Mouse (Mus musculus) MEL (cell line): Measurements from ENCODE around the gene Pfkm. TPM values are rescaled to one million over a fixed set of nuclear protein-coding genes. Genes with fewer than 3 reads are reported as not detected.
A peak's percentile ranks its signal among the peaks of the same experiment; 100 is the strongest.

Experiments used
- DNase-seq: peaks from one replicate; pipeline ENCODE4 v3.0.0; 2011; ENCODE audit warnings: low read depth, low spot score
- H3K27ac ChIP-seq: 2 replicates; pipeline ENCODE4 v1.5.1; 2012; ENCODE audit warnings: low read depth, mild to moderate bottlenecking, control low read depth, low read length, moderate library complexity; ENCODE audit not compliant: control insufficient read depth
- H3K27me3 ChIP-seq, 2 experiments: fragments of 150-350 bp in 1 of 2; sonication (generic) in 1 of 2; 2 replicates each; pipeline ENCODE4 v1.6.1; 2012; ENCODE audit warnings: low read length in 2 of 2, mild to moderate bottlenecking in 2 of 2, improper control_type of control experiment in 1 of 2, moderate library complexity in 1 of 2; ENCODE audit not compliant: insufficient read depth in 2 of 2, control insufficient read depth in 1 of 2
- H3K36me3 ChIP-seq, 2 experiments: 2 replicates each; pipeline ENCODE4 v1.6.1; 2012 to 2014; ENCODE audit warnings: low read length in 2 of 2, improper control_type of control experiment in 1 of 2, inconsistent platforms in 1 of 2, mild to moderate bottlenecking in 1 of 2; ENCODE audit not compliant: insufficient read depth in 2 of 2, control insufficient read depth in 1 of 2
- H3K4me1 ChIP-seq, 2 experiments: fragments of 150-350 bp in 1 of 2; sonication (generic) in 1 of 2; 2 replicates each; pipeline ENCODE4 v1.6.1; 2012; ENCODE audit warnings: low read length in 2 of 2, improper control_type of control experiment in 1 of 2, mild to moderate bottlenecking in 1 of 2; ENCODE audit not compliant: insufficient read depth in 2 of 2, control insufficient read depth in 1 of 2
- H3K4me3 ChIP-seq, 2 experiments: fragments of 150-350 bp in 1 of 2; sonication (generic) in 1 of 2; 2 replicates each; pipeline ENCODE4 v1.5.1; 2012; ENCODE audit warnings: low read depth in 2 of 2, low read length in 2 of 2, mild to moderate bottlenecking in 2 of 2, moderate library complexity in 2 of 2, control low read depth in 1 of 2, improper control_type of control experiment in 1 of 2; ENCODE audit not compliant: control insufficient read depth in 1 of 2, insufficient read depth in 1 of 2
- H3K79me2 ChIP-seq: 2 replicates; pipeline ENCODE4 v1.6.1; 2012; ENCODE audit warnings: mild to moderate bottlenecking, low read length, moderate library complexity; ENCODE audit not compliant: control insufficient read depth, poor library complexity, insufficient read depth
- H3K9ac ChIP-seq: 2 replicates; pipeline ENCODE4 v1.6.1; 2012; ENCODE audit warnings: low read depth, mild to moderate bottlenecking, control low read depth, low read length, moderate library complexity; ENCODE audit not compliant: control insufficient read depth, poor library complexity, severe bottlenecking
- H3K9me3 ChIP-seq: fragments of 150-350 bp; sonication (generic); replicated peaks from 2 replicates; pipeline ENCODE4 v1.6.1; 2012; ENCODE audit warnings: mild to moderate bottlenecking, low read length, improper control_type of control experiment, moderate library complexity; ENCODE audit not compliant: insufficient read depth
- BHLHE40 ChIP-seq: IDR thresholded peaks from 2 replicates; pipeline ENCODE4 v1.6.1; 2012; ENCODE audit warnings: low read depth, mild to moderate bottlenecking, inconsistent platforms, low read length, improper control_type of control experiment, borderline replicate concordance
- CTCF ChIP-seq, 3 experiments: IDR thresholded peaks in 2 of 3; conservative IDR thresholded peaks in 1 of 3; 2 replicates each; pipeline ENCODE4 v1.5.1; 2011 to 2012; ENCODE audit warnings: low read length in 3 of 3, low read depth in 2 of 3, mild to moderate bottlenecking in 2 of 3, improper control_type of control experiment in 1 of 3, inconsistent platforms in 1 of 3, mixed read lengths in 1 of 3, moderate library complexity in 1 of 3; ENCODE audit not compliant: control insufficient read depth in 1 of 3, insufficient read depth in 1 of 3, poor library complexity in 1 of 3, severe bottlenecking in 1 of 3
- JUND ChIP-seq: IDR thresholded peaks from 2 replicates; pipeline ENCODE4 v1.6.1; 2011; ENCODE audit warnings: low read depth, mild to moderate bottlenecking, improper control_type of control experiment, low read length
- KAT2A ChIP-seq: conservative IDR thresholded peaks from 2 replicates; pipeline ENCODE4 v1.6.1; 2012; ENCODE audit warnings: low read depth, low read length, improper control_type of control experiment, inconsistent platforms
- MAFK ChIP-seq: IDR thresholded peaks from 2 replicates; pipeline ENCODE4 v1.6.1; 2011; ENCODE audit warnings: low read depth, mild to moderate bottlenecking, low read length, improper control_type of control experiment, borderline replicate concordance
- MAX ChIP-seq: IDR thresholded peaks from 2 replicates; pipeline ENCODE4 v1.6.1; 2011; ENCODE audit warnings: low read length, improper control_type of control experiment
- MAZ ChIP-seq: IDR thresholded peaks from 2 replicates; pipeline ENCODE4 v1.6.1; 2012; ENCODE audit warnings: low read depth, mild to moderate bottlenecking, inconsistent platforms, low read length, improper control_type of control experiment
- MEF2A ChIP-seq: IDR thresholded peaks from 2 replicates; pipeline ENCODE4 v1.6.1; 2014; ENCODE audit warnings: low read depth, mild to moderate bottlenecking, inconsistent platforms, low read length, improper control_type of control experiment; ENCODE audit not compliant: poor library complexity, insufficient replicate concordance, severe bottlenecking; ENCODE audit errors: extremely low read depth
- MXI1 ChIP-seq: IDR thresholded peaks from 2 replicates; pipeline ENCODE4 v1.6.1; 2011; ENCODE audit warnings: mild to moderate bottlenecking, low read depth, low read length, improper control_type of control experiment
- MYC ChIP-seq: IDR thresholded peaks from 2 replicates; pipeline ENCODE4 v1.6.1; 2011; ENCODE audit warnings: low read depth, mild to moderate bottlenecking, low read length, improper control_type of control experiment, moderate library complexity
- NELFE ChIP-seq: IDR thresholded peaks from 2 replicates; pipeline ENCODE4 v1.6.1; 2011; ENCODE audit warnings: low read depth, low read length, improper control_type of control experiment
- POLR2A ChIP-seq, 2 experiments: IDR thresholded peaks; 2 replicates each; pipeline ENCODE4 v1.6.1; 2011 to 2012; ENCODE audit warnings: low read length in 2 of 2, mild to moderate bottlenecking in 2 of 2, control low read depth in 1 of 2, improper control_type of control experiment in 1 of 2, low read depth in 1 of 2, moderate library complexity in 1 of 2; ENCODE audit not compliant: control insufficient read depth in 1 of 2, insufficient read depth in 1 of 2, poor library complexity in 1 of 2
- POLR2AphosphoS5 ChIP-seq: IDR thresholded peaks from 2 replicates; pipeline ENCODE4 v1.6.1; 2012; ENCODE audit warnings: low read depth, borderline replicate concordance, mild to moderate bottlenecking, inconsistent platforms, low read length, moderate library complexity, mixed read lengths
- RAD21 ChIP-seq: IDR thresholded peaks from 2 replicates; pipeline ENCODE4 v1.6.1; 2011; ENCODE audit warnings: mild to moderate bottlenecking, low read depth, low read length, improper control_type of control experiment
- RCOR1 ChIP-seq: IDR thresholded peaks from 2 replicates; pipeline ENCODE4 v1.6.1; 2012; ENCODE audit warnings: low read depth, mild to moderate bottlenecking, inconsistent platforms, low read length, improper control_type of control experiment
- SIN3A ChIP-seq: IDR thresholded peaks from 2 replicates; pipeline ENCODE4 v1.6.1; 2012; ENCODE audit warnings: low read length, improper control_type of control experiment, inconsistent platforms
- SMC3 ChIP-seq: IDR thresholded peaks from 2 replicates; pipeline ENCODE4 v1.6.1; 2011; ENCODE audit warnings: low read depth, low read length, improper control_type of control experiment
- TAL1 ChIP-seq: IDR thresholded peaks from 2 replicates; pipeline ENCODE4 v1.6.1; 2012; ENCODE audit warnings: mild to moderate bottlenecking, inconsistent platforms, low read length, moderate library complexity, mixed read lengths
- TBP ChIP-seq: IDR thresholded peaks from 2 replicates; pipeline ENCODE4 v1.8.0; 2011; ENCODE audit warnings: low read depth, low read length, improper control_type of control experiment
- UBTF ChIP-seq: IDR thresholded peaks from 2 replicates; pipeline ENCODE4 v1.6.1; 2012; ENCODE audit warnings: low read depth, mild to moderate bottlenecking, inconsistent platforms, low read length, improper control_type of control experiment, moderate library complexity, borderline replicate concordance; ENCODE audit not compliant: insufficient read depth
- USF2 ChIP-seq, 2 experiments: IDR thresholded peaks; 2 replicates each; pipeline ENCODE4 v1.6.1; 2011 to 2012; ENCODE audit warnings: improper control_type of control experiment in 2 of 2, low read length in 2 of 2, borderline replicate concordance in 1 of 2, inconsistent platforms in 1 of 2, low read depth in 1 of 2, mild to moderate bottlenecking in 1 of 2; ENCODE audit not compliant: insufficient read depth in 1 of 2
- ZC3H11A ChIP-seq: IDR thresholded peaks from 2 replicates; pipeline ENCODE4 v1.6.1; 2012; ENCODE audit warnings: low read depth, mild to moderate bottlenecking, inconsistent platforms, low read length, improper control_type of control experiment
- ZMIZ1 ChIP-seq: IDR thresholded peaks from 2 replicates; pipeline ENCODE4 v1.6.1; 2012; ENCODE audit warnings: low read depth, mild to moderate bottlenecking, inconsistent platforms, low read length, improper control_type of control experiment, moderate library complexity
- ZNF384 ChIP-seq: IDR thresholded peaks from 2 replicates; pipeline ENCODE4 v1.6.1; 2012; ENCODE audit warnings: low read depth, mild to moderate bottlenecking, inconsistent platforms, low read length, improper control_type of control experiment
- polyA plus RNA-seq, 2 experiments: library from polyadenylated mRNA; stranded (reverse) in 1 of 2; unstranded in 1 of 2; fragments of >175 nt in 1 of 2; fragments of >200 nt in 1 of 2; gene quantifications; 2 replicates each; pipeline versions ENCODE4 v1.2.1 to v1.2.4; 2012; ENCODE audit warnings: low replicate concordance in 2 of 2, low read depth in 1 of 2; ENCODE audit not compliant: insufficient read length in 2 of 2, insufficient read depth in 1 of 2, missing spikeins in 1 of 2
- total RNA-seq: library from RNA; depleted of rRNA; stranded (reverse); fragments of 300-350 nt; gene quantifications from 2 replicates; pipeline ENCODE4 v1.2.3, GENCODE M21; 2012

The Pfkm gene
- total and polyA plus RNA-seq, 3 experiments = 125 to 150 TPM; not detected in 1

- Histone ChIP-seq H3K9ac (no peak overlapping the region), H3K27me3 (no peaks in the 10 kb centered on the region), H3K4me1 (peaks cover 6 to 13% of the 10 kb centered on the region in 2 experiments; a peak in 3 of 4 replicates), H3K36me3 (peaks cover 6 to 15% of the 10 kb centered on the region in 2 experiments), H3K9me3 (no peaks in the 10 kb centered on the region), H3K27ac (no peak overlapping the region), H3K79me2 (peaks cover 9% of the 10 kb centered on the region), H3K4me3 (no peak overlapping the region)
- TF ChIP-seq RAD21 = no peak
- no peak for TF ChIP-seq MEF2A
- TF ChIP-seq ZC3H11A = no peak
- no peak for TF ChIP-seq JUND
- TF ChIP-seq RCOR1 = no peak
- TF ChIP-seq TBP = no peak
- TF ChIP-seq MYC = no peak
- no peak for TF ChIP-seq SIN3A
- no peak for TF ChIP-seq POLR2AphosphoS5
- TF ChIP-seq CTCF (IDR thresholded peaks at IDR 0.05 in 2 of 3, conservative IDR thresholded peaks at IDR 0.05 in 1 of 3; ENCODE audit: control insufficient read depth in 1 of 3, insufficient read depth in 1 of 3, low read depth in 2 of 3, low read length in 3 of 3, poor library complexity in 1 of 3, severe bottlenecking in 1 of 3) = no peak
- no peak for TF ChIP-seq POLR2A (IDR thresholded peaks at IDR 0.05; ENCODE audit: control insufficient read depth in 1 of 2, insufficient read depth in 1 of 2, low read depth in 1 of 2, low read length in 2 of 2, poor library complexity in 1 of 2)
- no peak for TF ChIP-seq BHLHE40
- TF ChIP-seq MAX = no peak
- TF ChIP-seq MAFK = no peak
- no peak for TF ChIP-seq ZMIZ1
- no peak for TF ChIP-seq MXI1
- no peak for TF ChIP-seq KAT2A
- TF ChIP-seq USF2 (IDR thresholded peaks at IDR 0.05; ENCODE audit: borderline replicate concordance in 1 of 2, insufficient read depth in 1 of 2, low read depth in 1 of 2, low read length in 2 of 2) = no peak
- TF ChIP-seq TAL1 = no peak
- DNase-seq = no peak
Observed at GRCm38 (mm10) chr15:98142515-98142914, 50.1 kb downstream of the Pfkm start.

GRCm38 (mm10) chr15:98144861-98145507, 52.6 kb downstream of the Pfkm start:
- TF ChIP-seq MAZ (0 out of 2 replicates have a peak, but pooled peaks have one; percentile 34), POLR2A (IDR thresholded peaks at IDR 0.05; ENCODE audit: control insufficient read depth in 1 of 2, insufficient read depth in 1 of 2, low read depth in 1 of 2, low read length in 2 of 2, poor library complexity in 1 of 2) (no peak), UBTF (0 out of 2 replicates have a peak, but pooled peaks have one; percentile 39), ZNF384 (peak; percentile 59), SMC3 (no peak), POLR2AphosphoS5 (no peak), NELFE (no peak)
- Histone ChIP-seq H3K9me3 (no peaks in the 10 kb centered on the region), H3K9ac (peak overlapping the region; percentile 76), H3K36me3 (peaks cover 6 to 9% of the 10 kb centered on the region in 2 experiments), H3K27me3 (peaks cover 0 to 1% of the 10 kb centered on the region in 2 experiments; a peak in 1 of 4 replicates), H3K4me1 (peaks cover 6 to 11% of the 10 kb centered on the region in 2 experiments; a peak in 3 of 4 replicates), H3K4me3 (peak overlapping the region; percentile 54 to 57), H3K79me2 (peaks cover 9% of the 10 kb centered on the region), H3K27ac (no peak overlapping the region)
- DNase-seq = peak; percentile 55
